Mouse (Mus musculus) lung, adult 2 months (tissue): ENCODE results near the gene BB287469.
"Not testable (repeated sequence)": the region's sequence is repeated elsewhere in the genome, so short reads cannot be mapped to it uniquely, and the experiment has no call there.

Experiments
- CTCF ChIP-seq: fragments of 200-500 bp; IDR thresholded peaks from 2 replicates; pipeline ENCODE4 v1.5.1; 2011; ENCODE audit warnings: mild to moderate bottlenecking, low read length, control low read depth; ENCODE audit not compliant: insufficient read depth
- POLR2A ChIP-seq: fragments of 200-500 bp; IDR thresholded peaks from 2 replicates; pipeline ENCODE4 v1.6.1; 2011; ENCODE audit warnings: low read depth, mild to moderate bottlenecking, control low read depth, low read length, borderline replicate concordance; ENCODE audit errors: extremely low read depth

- not testable (repeated sequence) for TF ChIP-seq CTCF, POLR2A
These were observed 25.9 kb downstream of the BB287469 start, which contains the start of gene Gm2001 for GRCm38 (mm10) chr12:87842239-87842638.
